Mouse (Mus musculus): ENCODE data around the gene Abl2. TPM values are rescaled to one million over a fixed set of nuclear protein-coding genes. Genes with fewer than 3 reads are reported as not detected.
"Not testable (repeated sequence)": the region's sequence is repeated elsewhere in the genome, so short reads cannot be mapped to it uniquely, and the experiment has no call there.

The Abl2 gene
- polyA plus RNA-seq, 1 experiment = 22.4 TPM

DNA sequence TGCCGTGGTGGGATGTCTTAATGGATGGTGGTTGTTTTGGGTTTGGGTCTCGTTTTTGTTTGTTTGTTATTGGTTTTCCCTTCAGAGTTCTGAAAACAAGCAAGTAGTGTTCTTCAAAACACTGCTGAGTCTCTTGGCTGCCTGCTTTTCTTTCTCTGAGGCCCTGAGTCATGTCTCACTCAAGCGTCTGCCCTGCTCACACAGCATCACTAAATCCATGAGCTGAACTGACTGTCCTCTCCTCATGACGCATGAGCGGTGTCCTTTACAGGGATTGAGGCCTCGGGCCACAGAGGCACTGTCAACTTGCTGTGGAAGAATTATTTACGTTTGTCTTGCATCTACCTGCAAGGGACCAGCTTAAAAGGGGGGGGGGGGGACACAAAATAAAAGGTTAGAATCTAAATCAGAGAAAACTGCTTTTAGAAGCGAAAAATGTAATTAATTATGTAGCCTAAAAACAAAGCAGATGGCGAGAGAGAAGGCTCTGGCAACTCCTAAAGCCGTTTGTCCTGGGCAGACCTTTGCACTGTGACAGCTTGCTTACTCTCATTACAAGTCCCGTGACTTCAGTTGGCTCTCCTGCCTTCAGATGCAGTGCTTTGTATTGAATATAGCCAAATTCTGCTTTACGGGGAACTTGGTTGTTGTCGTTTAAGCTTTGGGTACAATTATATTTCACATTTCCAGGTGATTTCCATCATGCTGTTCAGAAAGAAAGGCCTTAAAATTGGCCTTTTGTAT, 86.4 kb downstream of the Abl2 start:
- TF ChIP-seq POLR2A (IDR thresholded peaks at IDR 0.05; ENCODE audit: low read depth, low read length) = no peak
- no peak for TF ChIP-seq CTCF (IDR thresholded peaks at IDR 0.05; ENCODE audit: borderline replicate concordance, insufficient read depth, low read length)
- no peak overlapping the region for H3K27ac ChIP-seq (ENCODE audit: insufficient read depth, low read length)
- H3K4me3 ChIP-seq (ENCODE audit: insufficient read depth, low read length) = no peak overlapping the region
- peaks cover 4% of the 10 kb centered on the region; the same call in 1 of the 2 replicates for H3K4me1 ChIP-seq (ENCODE audit: control insufficient read depth, insufficient read depth, low read length)

DNA sequence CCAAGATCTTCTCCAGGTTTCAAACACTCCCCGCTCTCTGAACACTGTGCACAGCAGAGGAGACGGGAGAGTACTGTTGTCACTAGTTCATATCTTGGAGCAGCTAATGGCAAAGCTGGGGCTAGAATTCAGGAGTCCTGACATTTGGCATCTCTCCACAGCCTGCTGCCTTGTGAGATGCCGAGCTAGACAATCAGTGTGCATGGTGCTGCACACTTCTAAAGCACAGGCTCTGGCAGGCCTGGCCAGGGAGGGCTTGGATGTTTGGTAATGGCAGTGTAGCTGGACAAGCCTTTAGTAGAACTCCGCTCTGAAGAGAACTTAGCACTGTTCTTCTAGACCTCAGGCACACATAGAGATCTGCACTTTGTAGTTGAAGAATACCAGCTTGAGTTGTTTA, 87.4 kb downstream of the Abl2 start:
- TF ChIP-seq POLR2A (IDR thresholded peaks at IDR 0.05; ENCODE audit: low read depth, low read length) (no peak), CTCF (IDR thresholded peaks at IDR 0.05; ENCODE audit: borderline replicate concordance, insufficient read depth, low read length) (no peak)
- no peak overlapping the region for H3K4me3 ChIP-seq (ENCODE audit: insufficient read depth, low read length)
- H3K4me1 ChIP-seq (ENCODE audit: control insufficient read depth, insufficient read depth, low read length) = no peaks in the 10 kb centered on the region; the same call in 1 of the 2 replicates
- H3K27ac ChIP-seq (ENCODE audit: insufficient read depth, low read length) = no peak overlapping the region

GRCm38 (mm10) chr1:156648705-156649104, 90.1 kb downstream of the Abl2 start:
- no peak overlapping the region for H3K4me3 ChIP-seq (ENCODE audit: insufficient read depth, low read length)
- no peak overlapping the region for H3K27ac ChIP-seq (ENCODE audit: insufficient read depth, low read length)
- H3K4me1 ChIP-seq (ENCODE audit: control insufficient read depth, insufficient read depth, low read length) = no peaks in the 10 kb centered on the region
- TF ChIP-seq POLR2A (IDR thresholded peaks at IDR 0.05; ENCODE audit: low read depth, low read length) (no peak), CTCF (IDR thresholded peaks at IDR 0.05; ENCODE audit: borderline replicate concordance, insufficient read depth, low read length) (no peak)

DNA sequence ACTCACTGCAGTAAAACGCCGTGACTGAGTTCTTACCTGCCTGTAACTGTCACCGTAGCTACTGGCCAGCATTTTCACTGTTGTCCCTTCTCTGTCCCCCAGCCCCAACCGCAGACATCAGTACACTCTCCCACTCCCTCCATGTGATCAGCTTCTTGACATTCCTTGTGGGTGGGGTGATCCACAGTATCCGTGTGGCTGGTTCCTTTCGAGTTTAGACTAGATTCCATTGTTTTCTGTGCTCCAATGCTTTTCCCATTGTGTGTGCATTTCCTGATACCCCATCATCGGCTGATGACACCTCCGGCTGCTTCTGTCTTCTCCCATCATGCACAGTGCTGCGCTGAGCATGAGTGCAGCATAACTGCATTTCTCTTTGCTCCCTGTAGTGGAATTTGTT, 92.0 kb downstream of the Abl2 start:
- no peaks in the 10 kb centered on the region for H3K4me1 ChIP-seq (ENCODE audit: control insufficient read depth, insufficient read depth, low read length)
- TF ChIP-seq POLR2A (IDR thresholded peaks at IDR 0.05; ENCODE audit: low read depth, low read length) = no peak
- no peak for TF ChIP-seq CTCF (IDR thresholded peaks at IDR 0.05; ENCODE audit: borderline replicate concordance, insufficient read depth, low read length)
- no peak overlapping the region for H3K4me3 ChIP-seq (ENCODE audit: insufficient read depth, low read length)
- no peak overlapping the region for H3K27ac ChIP-seq (ENCODE audit: insufficient read depth, low read length)

DNA sequence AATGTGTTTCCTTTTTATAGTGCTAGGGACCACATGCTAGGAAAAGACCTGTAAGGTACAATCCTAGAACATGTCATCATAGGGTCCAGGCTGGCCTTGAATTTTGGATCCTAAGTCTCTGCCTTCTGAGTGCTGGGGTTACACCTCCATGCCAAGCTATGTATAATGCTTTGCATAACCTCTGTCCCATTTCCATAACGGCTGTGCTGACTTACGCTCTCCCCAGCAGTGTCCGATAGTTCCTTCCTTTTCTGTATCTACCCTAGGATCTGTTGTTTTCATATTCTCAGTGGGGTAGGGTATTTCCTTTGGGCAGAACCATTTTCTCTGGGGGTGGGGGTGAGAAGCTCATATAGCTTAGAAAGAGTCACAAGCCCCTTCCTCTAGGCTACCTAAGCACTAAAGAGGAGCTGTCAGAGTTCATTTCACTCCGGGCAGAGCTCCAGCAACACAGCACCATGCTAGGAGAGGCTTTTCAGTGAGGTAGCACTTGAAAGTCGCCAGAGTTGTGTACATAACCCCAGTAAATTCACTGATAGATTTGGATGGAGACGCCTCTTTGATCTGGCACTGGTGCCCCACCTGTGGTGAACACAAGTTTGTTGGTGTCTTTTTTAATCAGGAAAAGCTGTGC, 93.7 kb downstream of the Abl2 start:
- no peak overlapping the region for H3K27ac ChIP-seq (ENCODE audit: insufficient read depth, low read length)

DNA sequence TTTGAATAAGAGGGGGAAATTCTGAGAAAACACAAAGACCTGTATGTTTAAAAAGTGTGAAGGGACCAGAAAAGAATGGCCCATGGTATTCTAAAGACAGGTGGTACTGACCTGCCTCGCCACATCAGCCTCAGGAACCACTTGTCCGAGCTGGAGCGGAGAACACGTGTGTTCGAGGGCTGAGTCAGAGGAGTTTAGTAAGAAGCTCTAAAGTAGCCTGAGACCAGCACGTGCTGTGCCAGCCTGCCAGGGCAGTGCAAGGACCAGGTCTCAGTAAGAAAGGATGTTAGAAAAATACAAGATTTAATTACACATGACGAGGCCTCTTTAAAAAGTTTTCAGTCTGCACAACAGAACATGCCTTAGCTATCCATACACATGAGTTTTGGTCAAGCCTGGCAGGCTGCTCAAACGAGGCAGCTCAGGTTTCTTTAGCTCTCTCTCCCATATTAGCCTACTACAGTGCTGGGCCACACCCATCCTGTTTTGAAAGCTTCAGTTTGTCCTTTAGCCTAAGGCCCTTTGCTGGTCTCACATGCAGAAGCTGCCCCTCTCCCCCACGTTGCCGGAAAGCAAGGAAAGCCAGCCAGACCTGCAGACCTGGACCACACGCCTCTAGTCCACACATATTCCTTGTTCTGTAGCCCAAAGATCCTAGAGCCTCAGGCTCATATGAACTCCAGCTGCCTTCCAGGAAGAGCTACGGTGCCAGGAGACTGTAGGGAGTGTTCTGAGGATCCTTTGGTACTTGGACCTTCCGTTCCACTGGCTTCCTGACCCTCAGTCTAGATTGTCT, 96.3 kb downstream of the Abl2 start:
- no peak for TF ChIP-seq POLR2A (IDR thresholded peaks at IDR 0.05; ENCODE audit: low read depth, low read length)
- TF ChIP-seq CTCF (IDR thresholded peaks at IDR 0.05; ENCODE audit: borderline replicate concordance, insufficient read depth, low read length) = no peak
- Histone ChIP-seq H3K4me1 (ENCODE audit: control insufficient read depth, insufficient read depth, low read length) (no peaks in the 10 kb centered on the region), H3K27ac (ENCODE audit: insufficient read depth, low read length) (no peak overlapping the region), H3K4me3 (ENCODE audit: insufficient read depth, low read length) (no peak overlapping the region)

More for the DNA sequence above, 93.7 kb downstream of the Abl2 start:
- Histone ChIP-seq H3K4me3 (ENCODE audit: insufficient read depth, low read length) (no peak overlapping the region), H3K4me1 (ENCODE audit: control insufficient read depth, insufficient read depth, low read length) (no peaks in the 10 kb centered on the region)
- TF ChIP-seq CTCF (IDR thresholded peaks at IDR 0.05; ENCODE audit: borderline replicate concordance, insufficient read depth, low read length) = no peak
- TF ChIP-seq POLR2A (IDR thresholded peaks at IDR 0.05; ENCODE audit: low read depth, low read length) = no peak

GRCm38 (mm10) chr1:156657523-156657922, 98.9 kb downstream of the Abl2 start:
- no peak overlapping the region for H3K27ac ChIP-seq (ENCODE audit: insufficient read depth, low read length)
- H3K4me3 ChIP-seq (ENCODE audit: insufficient read depth, low read length) = no peak overlapping the region
- no peak for TF ChIP-seq POLR2A (IDR thresholded peaks at IDR 0.05; ENCODE audit: low read depth, low read length)
- no peak for TF ChIP-seq CTCF (IDR thresholded peaks at IDR 0.05; ENCODE audit: borderline replicate concordance, insufficient read depth, low read length)
- H3K4me1 ChIP-seq (ENCODE audit: control insufficient read depth, insufficient read depth, low read length) = no peaks in the 10 kb centered on the region

GRCm38 (mm10) chr1:156658676-156659075, 100.1 kb downstream of the Abl2 start:
- TF ChIP-seq CTCF (IDR thresholded peaks at IDR 0.05; ENCODE audit: borderline replicate concordance, insufficient read depth, low read length) = no peak
- no peak for TF ChIP-seq POLR2A (IDR thresholded peaks at IDR 0.05; ENCODE audit: low read depth, low read length)
- Histone ChIP-seq H3K4me3 (ENCODE audit: insufficient read depth, low read length) (no peak overlapping the region), H3K27ac (ENCODE audit: insufficient read depth, low read length) (no peak overlapping the region), H3K4me1 (ENCODE audit: control insufficient read depth, insufficient read depth, low read length) (no peaks in the 10 kb centered on the region)

DNA sequence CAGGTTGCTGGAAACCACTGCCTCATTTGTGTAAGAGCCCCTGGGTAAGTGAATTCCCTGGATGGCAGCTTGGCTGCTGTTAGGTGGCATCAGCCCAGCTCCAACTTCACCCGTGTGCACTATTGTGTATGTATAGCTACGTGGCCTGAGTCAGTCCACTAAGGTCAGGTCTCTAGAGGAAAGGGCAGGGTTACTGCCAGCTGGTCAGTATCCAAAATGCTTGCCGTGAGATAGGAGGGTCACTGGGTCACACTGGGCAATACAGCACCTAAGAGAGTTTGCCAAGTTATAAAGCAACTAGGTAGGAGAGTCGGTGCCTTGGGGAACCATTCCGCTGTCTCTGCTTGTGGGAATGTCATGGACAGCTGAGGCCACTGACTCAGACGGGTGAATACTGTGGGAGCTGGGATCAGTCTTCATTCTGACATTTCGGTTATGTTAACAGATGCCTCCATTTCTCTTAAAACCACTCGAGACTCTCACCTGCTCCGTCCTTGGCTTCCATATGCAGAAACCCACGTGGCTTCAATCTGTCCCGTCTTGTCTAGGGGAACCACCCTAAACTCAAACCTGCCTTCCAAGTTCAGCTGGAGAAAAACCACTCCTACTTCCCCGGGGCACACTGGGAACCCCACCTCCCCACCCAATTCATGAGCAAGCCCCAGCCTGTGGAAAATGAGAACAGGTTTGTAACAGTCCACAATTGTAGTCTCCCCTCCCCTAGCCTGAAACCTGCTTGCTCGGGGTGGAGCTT, 101.5 kb downstream of the Abl2 start:
- H3K4me1 ChIP-seq (ENCODE audit: control insufficient read depth, insufficient read depth, low read length) = no peaks in the 10 kb centered on the region
- H3K4me3 ChIP-seq (ENCODE audit: insufficient read depth, low read length) = no peak overlapping the region
- TF ChIP-seq CTCF (IDR thresholded peaks at IDR 0.05; ENCODE audit: borderline replicate concordance, insufficient read depth, low read length) (no peak), POLR2A (IDR thresholded peaks at IDR 0.05; ENCODE audit: low read depth, low read length) (no peak)
- no peak overlapping the region for H3K27ac ChIP-seq (ENCODE audit: insufficient read depth, low read length)

GRCm38 (mm10) chr1:156660660-156661236, 102.2 kb downstream of the Abl2 start:
- H3K27ac ChIP-seq (ENCODE audit: insufficient read depth, low read length); H3K4me3 ChIP-seq (ENCODE audit: insufficient read depth, low read length); H3K4me1 ChIP-seq (ENCODE audit: control insufficient read depth, insufficient read depth, low read length): not testable (repeated sequence)

All from embryonic fibroblast, embryonic 13.5 days (primary cell).